Mouse (Mus musculus) left cerebral cortex, adult 18-20 months (tissue): ENCODE measurements around the gene Cdc14b. TPM values are rescaled to one million over a fixed set of nuclear protein-coding genes. Genes with fewer than 3 reads are reported as not detected.

Experiments
- DNase-seq, 2 experiments: peaks; one replicate each; pipeline ENCODE4 v3.0.0; 2021 to 2022; ENCODE audit warnings: low spot score in 2 of 2, mixed read lengths in 1 of 2
- long read RNA-seq, 2 experiments: library from polyadenylated mRNA; stranded (forward); transcript quantifications; one replicate each; pipeline ENCODE4 v2.0.0; 2021
- total RNA-seq, 2 experiments: library from RNA; stranded (reverse); gene quantifications; 2 replicates each; pipeline ENCODE4 v1.2.3; 2021

Cdc14b gene
- total RNA-seq, result 10 to 100 TPM; 14.3 to 15.3 TPM
- long read RNA-seq, experiment 1, partial matches to known transcripts, result 1 of 6 reads
- long read RNA-seq, experiment 1, other reads (novel, unspliced or antisense), result 5 of 6 reads
- long read RNA-seq, experiment 2, partial matches to known transcripts, result 0 of 4 reads
- long read RNA-seq, experiment 2, other reads (novel, unspliced or antisense), result 4 of 4 reads

DNA sequence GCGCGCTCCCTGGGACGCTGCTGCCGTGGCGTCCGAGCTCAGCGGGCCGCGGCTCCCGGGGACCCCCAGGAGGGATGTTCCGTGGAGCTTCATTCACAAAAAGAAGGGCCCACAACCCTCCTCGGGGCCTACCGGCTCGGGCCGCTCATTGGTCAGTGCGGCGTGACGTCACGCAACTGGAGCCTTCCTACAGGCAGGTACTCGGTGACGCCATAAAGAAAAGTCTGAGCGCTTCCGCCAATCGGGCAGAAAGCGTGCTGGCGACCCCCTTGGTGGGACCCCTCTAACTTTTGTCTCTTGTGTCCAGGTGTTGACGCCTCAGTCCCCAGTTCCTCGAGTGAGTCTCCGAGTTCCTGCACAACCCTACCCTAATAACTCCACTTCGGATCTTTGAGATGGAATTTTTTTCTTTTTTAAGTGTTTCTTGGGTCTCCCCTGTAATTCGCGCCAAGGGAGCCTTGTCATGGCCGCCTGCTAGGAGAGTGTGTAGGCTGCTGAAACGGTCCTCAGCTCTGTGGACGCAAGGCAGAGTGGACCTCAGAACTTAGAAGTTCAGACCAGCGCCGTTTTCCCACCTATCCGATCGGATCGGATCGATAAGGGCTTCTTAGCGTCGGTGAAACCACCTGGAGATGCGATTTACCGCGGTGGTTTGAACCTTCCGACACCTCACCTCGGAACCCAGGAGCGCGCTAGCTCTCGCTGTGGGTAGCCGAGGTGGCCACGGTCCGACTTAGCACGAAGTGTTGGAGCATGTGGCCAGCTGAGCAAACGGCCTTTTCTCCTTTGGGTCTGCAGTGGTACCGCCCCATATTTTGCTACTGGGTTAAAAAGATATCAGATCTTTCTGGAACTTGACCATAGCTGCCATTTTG, at the start of gene Cdc14b:
Gene Cdc14b, minus strand, starts transcription at position 412 of the 875 bp plus-strand sequence.
- DNase-seq, result peak; percentile 71 to 82

DNA sequence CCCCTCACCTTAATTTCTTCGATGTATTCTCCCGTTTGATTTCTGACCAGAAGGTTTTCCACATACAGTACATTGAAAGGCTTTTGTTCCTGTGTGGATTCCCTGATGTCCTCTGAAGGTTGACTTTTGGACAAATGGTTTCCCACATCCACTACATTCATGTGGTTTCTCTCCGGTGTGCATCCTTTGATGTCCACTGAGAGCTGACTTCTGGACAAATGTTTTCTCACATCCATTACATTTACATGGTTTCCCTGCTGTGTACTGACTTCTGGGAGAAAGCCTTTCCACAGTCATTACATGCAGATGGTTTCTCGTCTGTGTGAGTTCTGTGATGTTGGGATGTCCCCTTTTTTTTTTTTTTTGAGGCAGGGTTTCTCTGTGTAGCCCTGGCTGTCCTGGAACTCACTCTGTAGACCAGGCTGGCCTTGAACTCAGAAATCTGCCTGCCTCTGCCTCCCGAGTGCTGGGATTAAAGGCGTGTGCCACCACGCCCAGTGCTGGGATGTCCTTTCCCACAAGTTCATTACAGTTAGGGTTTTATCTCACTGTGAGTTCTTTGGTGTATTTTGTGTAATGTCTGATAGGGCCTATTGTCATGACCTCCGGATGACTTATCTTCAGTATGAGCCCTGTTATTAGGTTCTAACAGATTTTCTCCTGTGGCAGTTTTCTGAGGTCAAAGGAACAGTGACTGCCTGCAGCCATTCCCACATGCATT, 47.6 kb upstream of the Cdc14b start:
- no peak for DNase-seq

DNA sequence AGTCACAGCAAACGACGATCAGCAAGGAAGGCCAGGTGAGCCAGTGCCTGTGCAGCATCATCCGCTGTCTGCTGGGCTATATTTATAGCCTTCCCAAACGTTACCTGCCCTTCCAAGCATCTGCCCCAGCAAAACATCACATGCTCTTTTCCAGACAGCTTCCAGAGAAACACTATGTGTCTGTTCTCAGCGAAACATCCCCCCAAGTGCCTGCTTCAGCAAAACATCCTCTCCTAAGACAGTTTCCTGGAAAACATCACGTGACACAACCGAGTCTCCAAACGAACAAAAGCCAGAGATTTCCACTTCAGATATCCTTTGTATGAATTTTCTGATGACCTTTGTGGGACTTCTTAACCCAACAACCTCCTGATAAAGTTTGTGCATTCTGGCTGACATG, 45.2 kb upstream of the Cdc14b start:
- DNase-seq, result no peak

DNA sequence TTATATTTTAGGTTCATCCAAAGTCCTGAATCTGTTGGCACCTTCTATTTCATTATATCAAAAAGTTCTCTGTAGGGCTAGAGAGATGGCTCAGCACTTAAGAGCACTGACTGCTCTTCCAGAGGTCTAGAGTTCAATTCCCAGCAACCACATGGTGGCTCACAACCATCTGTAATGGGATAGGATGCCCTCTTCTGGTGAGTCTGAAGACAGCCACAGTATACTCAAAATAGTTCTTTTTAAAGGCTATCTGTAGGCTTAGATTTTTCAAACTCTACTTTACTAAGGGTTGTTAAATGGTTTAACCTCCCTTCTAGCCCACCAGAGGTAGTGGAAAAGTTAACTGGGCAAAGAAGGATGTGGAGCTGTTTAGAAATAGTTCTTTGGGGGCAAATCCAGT, 44.7 kb upstream of the Cdc14b start:
- no peak for DNase-seq

DNA sequence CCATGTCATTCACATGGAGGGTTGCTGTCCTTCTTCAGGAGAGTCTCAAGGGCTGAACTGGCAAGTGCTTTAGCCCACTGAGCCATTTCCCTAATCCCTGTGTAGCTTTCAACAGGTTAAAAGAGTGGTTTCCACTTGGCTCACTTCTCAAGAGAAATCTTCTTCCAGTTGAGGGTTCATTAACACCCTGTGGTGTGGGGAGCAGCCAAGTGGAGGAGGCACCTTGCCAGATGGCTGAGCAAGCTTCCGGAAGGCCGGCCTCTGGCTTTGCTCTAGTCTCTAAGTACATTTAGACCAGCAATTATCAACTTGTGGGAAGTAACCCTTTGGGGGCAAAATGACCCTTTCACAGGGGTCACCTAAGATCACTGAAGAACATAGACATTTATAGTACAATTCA, 43.3 kb upstream of the Cdc14b start:
- no peak for DNase-seq

DNA sequence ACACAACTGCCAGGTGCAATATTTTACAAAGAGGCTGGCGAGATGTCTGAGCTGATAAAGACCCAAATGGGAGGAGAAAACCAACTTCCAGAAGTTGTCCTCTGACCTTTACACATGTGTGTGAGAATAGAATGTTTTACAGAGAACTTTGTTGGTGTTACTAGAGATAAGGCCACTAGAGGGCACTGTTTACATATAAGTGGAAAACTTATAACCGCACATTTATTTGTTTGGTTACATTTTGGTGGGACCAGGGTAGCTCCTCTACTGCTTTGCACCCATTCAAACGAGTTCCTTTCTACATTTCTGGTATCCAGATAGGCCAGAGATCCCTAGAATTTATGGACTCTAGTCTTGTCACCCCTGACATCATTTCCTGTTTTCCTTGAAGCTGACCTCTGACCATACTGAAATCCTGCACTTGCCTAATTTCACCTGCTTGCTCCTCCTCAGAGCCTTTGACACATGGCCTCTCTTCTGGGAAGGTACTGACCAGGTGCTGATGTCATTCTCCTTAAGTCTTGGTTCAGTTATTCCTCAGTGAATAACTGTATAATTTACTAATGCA, 40.5 kb upstream of the Cdc14b start:
- peak in 1 of 2 experiments; percentile 15 for DNase-seq

DNA sequence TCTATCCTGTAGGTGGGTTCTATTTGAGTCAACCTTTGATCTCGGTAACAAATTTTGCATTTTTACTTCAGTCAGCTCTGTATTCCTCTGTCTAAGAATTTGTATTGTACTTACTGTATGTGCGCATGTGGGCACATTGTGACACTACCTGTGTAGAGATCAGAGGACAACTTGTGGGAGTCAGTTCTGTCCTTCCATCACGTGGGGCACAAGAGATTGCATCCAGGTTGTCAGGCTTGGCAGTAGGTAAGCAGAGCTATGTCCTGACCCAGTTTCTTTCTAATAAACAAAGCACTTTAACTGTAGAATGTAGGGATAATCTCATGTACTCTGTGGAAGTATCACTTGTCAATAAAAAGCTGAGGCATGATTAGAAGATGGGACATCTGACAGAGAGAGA, 39.0 kb upstream of the Cdc14b start:
- no peak for DNase-seq

DNA sequence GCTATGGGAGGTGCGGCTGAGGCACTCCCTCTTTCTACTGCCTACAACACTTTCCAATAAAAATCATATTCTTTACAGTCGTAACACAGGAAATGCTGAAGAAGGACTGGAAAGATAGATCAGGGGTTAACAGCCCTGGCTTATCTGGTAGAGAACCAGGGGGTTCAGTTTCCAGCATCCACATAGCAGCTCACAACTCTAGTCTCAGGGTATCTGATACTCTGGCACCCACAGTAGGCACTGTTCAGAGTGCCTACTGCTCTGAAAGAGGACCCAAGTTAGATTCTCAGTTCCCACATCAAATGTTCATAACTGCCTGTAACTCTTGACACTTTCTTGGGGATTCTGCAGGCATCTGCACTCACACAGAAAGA, 37.8 kb upstream of the Cdc14b start:
- DNase-seq, result no peak

DNA sequence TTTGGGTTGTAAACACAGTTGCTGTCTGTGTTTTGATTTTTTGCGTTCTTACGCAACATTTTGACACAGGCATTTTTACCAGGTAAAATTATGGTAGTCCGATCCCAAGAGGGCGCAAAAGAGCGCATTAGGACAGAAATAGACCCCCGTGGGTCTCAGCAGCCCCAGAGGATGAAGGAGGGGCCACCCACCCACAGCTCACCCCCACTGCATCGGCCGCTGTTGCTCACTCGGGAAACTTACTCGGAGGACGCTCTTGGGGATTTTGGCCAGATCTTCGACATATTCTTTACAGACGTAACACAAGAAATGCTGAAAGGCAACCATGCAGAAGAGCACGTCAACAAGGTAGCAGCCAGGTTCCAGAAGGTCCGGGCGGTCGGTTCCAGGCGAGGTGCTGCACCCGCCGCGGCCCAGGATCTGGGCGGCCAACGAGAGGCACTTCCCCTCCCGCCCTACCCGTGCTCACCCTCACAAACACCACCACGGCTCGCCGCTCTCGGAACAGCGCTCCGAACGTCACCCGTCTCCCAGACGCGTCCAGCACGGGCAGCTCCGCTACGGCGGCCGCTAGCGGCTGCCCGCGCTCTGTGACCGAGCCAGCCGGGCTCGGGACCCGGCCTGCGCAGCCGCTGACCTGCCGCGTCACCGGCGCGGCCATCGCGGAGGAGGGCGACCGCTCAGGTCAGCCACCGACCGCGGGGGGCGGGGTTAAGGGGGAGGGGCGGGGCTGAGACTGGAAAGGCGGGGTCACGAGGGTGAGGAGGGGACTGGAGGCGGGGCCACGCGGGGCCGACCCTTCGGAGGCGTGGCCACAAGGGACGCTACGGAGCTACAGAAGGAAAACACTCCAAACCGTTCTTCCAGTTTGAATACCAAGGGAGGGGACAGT, 37.2 kb upstream of the Cdc14b start, which contains the start of gene Aaed1:
Gene Aaed1, minus strand, starts transcription at position 687 of the 892 bp plus-strand sequence.
- peak; percentile 87 to 90 for DNase-seq

DNA sequence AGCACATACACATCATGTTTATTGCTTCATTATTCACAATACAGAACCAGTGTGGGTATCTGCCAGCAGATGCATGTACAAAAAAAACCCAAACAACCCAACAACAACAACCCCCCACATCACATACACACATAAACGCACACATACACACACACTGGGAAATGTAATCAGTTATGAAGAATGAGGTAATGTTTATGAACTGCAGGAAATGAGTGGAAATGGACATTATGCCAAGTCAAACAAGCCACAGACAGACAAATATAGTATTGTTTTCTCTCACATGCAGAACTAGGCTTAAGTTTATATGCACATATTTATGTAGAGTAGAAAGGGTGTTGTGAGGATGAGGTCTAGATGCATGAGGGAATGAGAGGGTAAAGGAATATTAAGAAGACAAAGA, 36.2 kb upstream of the Cdc14b start:
- DNase-seq, result no peak

DNA sequence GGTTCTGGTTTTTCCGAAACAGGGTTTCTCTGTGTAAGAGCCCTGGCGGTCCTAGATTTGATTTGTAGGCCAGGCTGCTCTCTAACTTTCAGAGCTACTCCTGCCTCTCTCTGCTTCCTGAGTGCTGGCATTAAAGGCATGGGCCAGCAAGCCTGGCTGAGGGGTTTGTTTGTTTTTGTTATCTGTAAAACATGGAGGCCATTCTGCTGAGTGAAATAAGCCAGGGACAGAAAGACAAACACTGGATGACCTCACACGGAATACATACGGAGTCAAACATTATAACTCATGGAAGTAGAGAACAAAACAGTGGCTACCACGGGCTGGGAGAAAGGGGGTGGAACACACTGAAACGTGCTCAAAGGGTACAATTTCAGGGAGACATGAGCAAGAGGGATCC, 35.5 kb upstream of the Cdc14b start:
- no peak for DNase-seq

DNA sequence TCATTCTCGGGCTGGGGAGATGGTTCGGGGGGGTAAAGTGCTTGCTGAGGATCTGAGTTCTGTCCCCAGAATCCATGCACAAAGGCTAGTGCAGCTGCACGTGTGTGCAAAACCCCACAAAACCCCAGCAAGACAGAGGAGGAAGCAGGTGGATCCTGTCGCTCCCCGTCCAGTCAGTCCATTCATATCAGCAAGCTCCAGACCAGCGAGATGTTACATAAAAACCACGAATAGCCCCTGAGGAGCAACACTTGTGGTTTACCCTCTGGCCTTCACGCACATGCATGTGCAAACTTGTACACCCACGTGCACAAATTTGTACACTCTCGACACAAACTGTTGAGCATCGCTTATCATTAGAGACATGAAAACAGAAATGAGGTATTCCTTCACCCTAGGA, 34.8 kb upstream of the Cdc14b start:
- DNase-seq, result no peak

DNA sequence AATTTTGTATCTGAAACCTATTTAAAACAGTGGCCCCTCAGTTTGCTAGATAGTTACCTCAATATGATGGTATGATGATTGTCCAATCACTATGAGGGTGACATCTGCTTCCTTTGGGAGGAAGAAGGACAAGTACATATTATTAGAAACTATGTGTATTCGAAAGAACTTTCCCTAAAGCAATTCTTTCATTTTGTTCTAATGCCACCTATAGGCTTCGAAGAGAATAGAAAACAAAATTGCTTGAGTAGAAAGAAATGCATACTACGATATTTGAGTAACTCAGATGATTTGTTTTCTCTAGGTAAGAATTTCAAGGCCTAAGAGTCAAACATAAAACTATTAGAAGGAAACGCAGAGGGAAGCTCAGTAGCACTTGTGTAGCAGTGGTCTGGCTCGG, 33.9 kb upstream of the Cdc14b start:
- no peak for DNase-seq

DNA sequence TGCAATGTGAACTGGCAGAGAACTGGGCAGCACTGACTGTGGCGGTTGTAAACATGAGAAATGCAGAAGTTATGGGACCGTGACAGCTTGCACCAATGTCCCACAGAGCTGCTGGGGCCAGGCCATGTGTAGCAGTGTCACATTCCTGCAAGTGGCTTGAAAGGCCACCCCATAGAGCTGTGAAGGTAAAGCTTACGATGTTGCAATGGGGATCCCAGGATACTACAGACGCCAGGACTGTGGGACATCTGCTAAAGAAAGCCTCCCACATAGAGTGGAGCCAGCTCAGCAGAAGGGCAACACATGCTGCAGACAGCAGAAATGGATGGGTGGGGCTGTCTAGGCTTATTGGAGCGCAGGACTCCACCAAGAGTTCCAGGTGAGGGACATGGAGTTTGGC, 32.4 kb upstream of the Cdc14b start:
- DNase-seq, result no peak

DNA sequence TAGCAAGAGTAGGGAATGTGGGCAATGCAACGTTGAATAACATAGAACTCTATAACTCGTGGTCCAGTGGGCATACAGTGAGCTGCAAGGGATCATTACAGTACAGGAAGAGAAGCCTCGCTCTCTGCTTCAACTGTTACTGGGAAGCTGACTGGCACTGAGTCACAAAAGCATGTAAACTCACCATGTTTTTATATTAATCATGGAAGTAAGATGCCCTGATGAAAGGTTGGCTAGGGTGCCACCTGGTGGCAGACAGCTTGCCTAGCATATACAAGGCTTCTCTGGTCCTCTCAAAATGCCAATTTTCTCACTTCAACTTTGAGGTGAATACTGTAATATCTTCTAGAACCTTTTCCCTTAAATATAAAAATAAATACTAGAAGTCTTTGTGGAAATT, 31.0 kb upstream of the Cdc14b start:
- peak; percentile 47 to 59 for DNase-seq

DNA sequence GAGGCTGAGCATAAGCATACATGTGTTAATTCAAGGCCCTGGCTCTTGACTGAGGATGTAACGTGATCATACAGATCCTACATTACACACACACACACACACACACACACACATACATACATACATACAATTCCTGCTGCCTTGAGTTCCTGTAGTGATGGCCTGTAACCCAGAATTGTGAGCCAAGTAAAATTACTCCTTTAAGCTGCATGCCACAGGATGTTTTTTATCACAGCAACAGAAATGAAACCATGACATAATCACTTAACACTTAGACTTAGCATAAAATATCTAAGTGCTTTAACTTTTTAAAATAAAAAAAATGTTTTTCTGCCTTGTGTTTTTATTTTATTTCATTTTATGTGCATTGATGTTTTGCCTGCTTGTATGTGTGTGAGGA, 24.0 kb upstream of the Cdc14b start:
- DNase-seq, result no peak

DNA sequence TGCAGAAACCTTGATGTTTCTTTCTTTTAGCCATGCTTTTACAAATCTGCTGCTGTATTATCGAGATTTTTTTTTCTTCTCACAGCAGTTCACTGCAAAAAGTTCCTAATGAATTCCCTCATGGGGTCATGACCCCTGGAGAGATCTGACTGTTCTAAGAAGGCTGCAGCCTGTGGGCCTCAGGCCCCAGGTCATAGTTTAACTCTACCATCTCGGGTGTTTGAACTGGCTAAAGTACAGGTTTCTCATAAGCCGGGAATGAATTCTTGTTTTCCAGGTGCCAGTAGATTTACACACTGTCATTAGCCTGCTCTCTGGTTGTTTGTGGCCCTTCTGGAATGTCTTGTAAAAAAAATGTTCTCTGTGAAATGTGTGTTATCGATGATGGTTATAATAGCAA, 11.7 kb upstream of the Cdc14b start:
- DNase-seq, result no peak

DNA sequence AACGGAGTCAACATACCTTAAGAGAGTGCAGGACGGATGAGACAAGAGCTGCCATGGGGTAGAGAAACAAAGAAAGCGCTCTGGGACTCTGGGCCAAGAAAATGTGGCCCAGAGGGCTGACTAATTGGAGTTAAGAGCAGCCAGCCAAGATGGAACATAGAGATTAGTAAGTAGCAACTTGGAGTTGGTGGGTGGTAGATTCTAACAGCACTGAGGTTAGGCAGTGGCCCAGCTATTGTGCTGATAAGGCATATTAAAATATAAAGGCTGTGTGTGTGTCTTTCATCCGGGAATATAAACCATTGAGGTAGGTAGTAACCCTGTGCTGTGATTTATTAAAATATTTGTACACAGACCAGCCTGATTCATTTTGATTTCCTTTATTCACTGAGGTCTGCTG, 11.2 kb upstream of the Cdc14b start:
- DNase-seq, result no peak

DNA sequence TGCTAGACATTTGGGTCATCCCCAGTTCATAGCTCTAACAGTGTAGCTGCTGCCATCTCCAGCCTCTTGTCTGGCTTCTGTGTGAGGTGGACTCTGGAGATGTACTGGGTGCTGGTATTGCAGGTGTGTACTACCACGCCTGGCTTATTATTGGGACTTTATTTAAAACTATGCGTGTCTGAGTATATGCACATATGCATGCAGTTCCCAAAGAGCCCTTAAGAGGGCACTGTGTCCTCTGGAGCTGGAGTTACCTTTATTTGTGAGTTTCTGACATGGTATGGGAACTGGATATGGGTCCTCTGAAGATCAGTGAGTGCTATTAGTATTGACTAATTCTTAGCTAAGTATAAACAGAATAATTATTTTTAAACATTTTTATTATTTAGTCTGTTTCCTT, 9.6 kb upstream of the Cdc14b start:
- no peak for DNase-seq

DNA sequence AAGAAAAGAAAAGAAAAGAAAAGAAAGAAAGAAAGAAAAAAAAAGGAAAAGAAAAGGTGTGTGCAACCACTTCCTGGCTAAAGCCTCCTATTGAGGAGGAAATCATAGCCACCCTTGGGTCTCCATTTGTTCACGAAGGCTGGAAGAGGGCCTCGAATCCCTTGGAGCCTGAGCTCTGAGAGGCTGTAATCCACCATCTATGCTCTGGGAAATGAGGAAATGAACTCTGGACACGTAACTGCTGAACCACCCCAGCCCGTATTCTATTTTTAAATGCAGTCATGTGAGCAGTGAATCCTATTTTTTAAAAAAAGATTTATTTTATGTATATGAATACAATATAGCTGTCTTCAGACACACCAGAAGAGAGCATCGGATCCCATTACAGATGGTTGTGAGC, 5.8 kb upstream of the Cdc14b start:
- no peak for DNase-seq

DNA sequence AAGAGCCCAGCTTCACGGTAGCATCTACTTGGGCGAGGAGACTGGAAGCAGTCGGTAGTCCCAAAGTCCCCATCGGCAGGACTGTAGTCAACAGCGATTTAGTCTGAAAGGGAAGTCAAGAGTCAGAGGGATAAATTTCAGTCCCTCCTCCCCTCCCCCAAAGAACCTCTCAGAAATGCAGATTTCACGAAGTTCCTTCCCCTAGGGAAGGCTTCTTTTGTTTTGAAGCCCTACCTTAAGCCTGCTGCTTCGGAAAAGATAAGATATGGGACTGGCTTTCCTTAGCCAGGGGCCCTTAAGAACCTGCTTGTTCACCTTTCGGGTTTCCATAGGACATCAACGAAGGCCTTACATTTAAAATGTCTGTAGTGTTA, 651 bp upstream of the Cdc14b start:
- DNase-seq, result no peak
